Mouse (Mus musculus) ES-E14 (cell line): ENCODE results near the gene Dnajc4. TPM values are rescaled to one million over a fixed set of nuclear protein-coding genes. Genes with fewer than 3 reads are reported as not detected.

Experiments used
- DNase-seq: peaks from one replicate; pipeline ENCODE4 v3.0.0-alpha.2; 2013; ENCODE audit warnings: low read depth, low spot score
- H3K27ac ChIP-seq: 2 replicates; pipeline ENCODE4 v1.5.1; 2012; ENCODE audit warnings: low read depth, mild to moderate bottlenecking, low read length, moderate library complexity, mixed read lengths; ENCODE audit not compliant: poor library complexity, insufficient read depth, severe bottlenecking
- H3K36me3 ChIP-seq: 2 replicates; pipeline ENCODE4 v1.6.1; 2012; ENCODE audit warnings: mild to moderate bottlenecking, low read length, moderate library complexity, mixed read lengths; ENCODE audit not compliant: control insufficient read depth, poor library complexity, insufficient read depth, severe bottlenecking
- H3K4me1 ChIP-seq, 2 experiments: fragments of 150-350 bp in 1 of 2; sonication (generic) in 1 of 2; 2 replicates each; pipeline ENCODE4 v1.6.1; 2012; ENCODE audit warnings: low read length in 2 of 2, mild to moderate bottlenecking in 1 of 2, mixed read lengths in 1 of 2; ENCODE audit not compliant: control insufficient read depth in 2 of 2, insufficient read depth in 2 of 2, poor library complexity in 1 of 2
- H3K4me3 ChIP-seq, 2 experiments: fragments of 150-350 bp in 1 of 2; sonication (generic) in 1 of 2; 2 replicates each; pipeline ENCODE4 v1.5.1; 2012; ENCODE audit warnings: low read length in 2 of 2, low read depth in 1 of 2, mild to moderate bottlenecking in 1 of 2, mixed read lengths in 1 of 2; ENCODE audit not compliant: insufficient read depth in 1 of 2, poor library complexity in 1 of 2, severe bottlenecking in 1 of 2
- H3K9ac ChIP-seq: 2 replicates; pipeline ENCODE4 v1.6.1; 2012; ENCODE audit warnings: low read depth, mild to moderate bottlenecking, low read length, mixed read lengths; ENCODE audit not compliant: poor library complexity, insufficient read depth, severe bottlenecking
- H3K9me3 ChIP-seq: fragments of 150-350 bp; sonication (generic); 2 replicates; pipeline ENCODE4 v1.6.1; 2012; ENCODE audit warnings: low read depth, mild to moderate bottlenecking, low read length; ENCODE audit not compliant: control insufficient read depth, insufficient read depth
- CHD2 ChIP-seq: IDR thresholded peaks from 2 replicates; pipeline ENCODE4 v1.6.1; 2014; ENCODE audit warnings: mild to moderate bottlenecking, low read depth, low read length, inconsistent platforms
- HCFC1 ChIP-seq: IDR thresholded peaks from 2 replicates; pipeline ENCODE4 v1.6.1; 2012; ENCODE audit warnings: low read length, inconsistent platforms, borderline replicate concordance; ENCODE audit not compliant: insufficient read depth
- MAFK ChIP-seq: IDR thresholded peaks from 2 replicates; pipeline ENCODE4 v1.6.1; 2014; ENCODE audit warnings: mild to moderate bottlenecking, low read depth, low read length, inconsistent platforms; ENCODE audit not compliant: insufficient read depth
- ZC3H11A ChIP-seq: IDR thresholded peaks from 2 replicates; pipeline ENCODE4 v1.6.1; 2012; ENCODE audit warnings: low read depth, mild to moderate bottlenecking, inconsistent platforms, low read length, borderline replicate concordance
- ZNF384 ChIP-seq: IDR thresholded peaks from 2 replicates; pipeline ENCODE4 v1.6.1; 2012; ENCODE audit warnings: low read depth, low read length, inconsistent platforms
- in situ Hi-C, 2 experiments: fragments of 600-800 bp; cut with MboI; formaldehyde crosslinking; loops; one replicate each; pipeline ENCODE4 v1.15.1; 2025; ENCODE audit warnings: low sequenced_read_pairs in 2 of 2, inconsistent platforms in 1 of 2; ENCODE audit not compliant: unreplicated experiment in 2 of 2
- total RNA-seq: library from RNA; depleted of rRNA; stranded (reverse); fragments of 300-350 nt; gene quantifications from 2 replicates; pipeline ENCODE4 v1.2.3, GENCODE M21; 2012

Dnajc4 gene
- total RNA-seq, 1 experiment: 14.0 TPM

DNA sequence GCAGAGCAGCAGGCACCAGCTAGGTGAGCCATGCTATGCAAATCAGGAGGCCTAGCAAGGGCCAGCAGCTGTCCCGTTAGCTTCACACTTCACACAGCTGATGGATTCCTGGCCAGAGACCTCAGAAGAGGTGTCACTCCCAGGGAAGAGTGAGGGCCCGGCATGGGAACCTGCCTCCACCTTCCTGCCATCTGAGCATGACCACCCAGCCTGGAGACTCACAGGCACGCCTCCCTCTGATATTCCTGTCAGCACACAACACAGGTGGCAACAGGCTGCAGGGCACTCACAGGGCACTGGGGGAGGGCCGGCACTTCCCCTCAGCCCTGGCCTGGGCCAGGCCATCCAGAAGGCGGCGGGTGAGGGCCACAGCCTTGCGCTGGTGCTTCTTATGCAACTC is 36.9 kb downstream of the Dnajc4 start:
- in situ Hi-C loops: no loop called here
- Histone ChIP-seq H3K36me3 (peaks cover 60% of the 10 kb centered on the region), H3K9me3 (no peaks in the 10 kb centered on the region), H3K27ac (no peak overlapping the region), H3K9ac (no peak overlapping the region), H3K4me1 (peaks cover 0 to 12% of the 10 kb centered on the region in 2 experiments; a peak in 2 of 4 replicates), H3K4me3 (no peak overlapping the region)
- no peak for TF ChIP-seq CHD2
- no peak for TF ChIP-seq MAFK
- DNase-seq: no peak

- no peak overlapping the region for H3K4me3 ChIP-seq
- in situ Hi-C loops: no loop called here
- H3K9ac ChIP-seq: no peak overlapping the region
- peaks cover 0 to 17% of the 10 kb centered on the region in 2 experiments; a peak in 2 of 4 replicates for H3K4me1 ChIP-seq
- peaks cover 47% of the 10 kb centered on the region for H3K36me3 ChIP-seq
- no peak for DNase-seq
- TF ChIP-seq CHD2 (no peak), ZC3H11A (no peak), MAFK (no peak), HCFC1 (no peak), ZNF384 (no peak)
- no peak overlapping the region for H3K27ac ChIP-seq
- H3K9me3 ChIP-seq: no peaks in the 10 kb centered on the region
Measured at GRCm38 (mm10) chr19:6954046-6954445, 38.3 kb downstream of the Dnajc4 start.

- H3K9ac ChIP-seq: peak overlapping the region; percentile 82; the same call in 1 of the 2 replicates
- H3K36me3 ChIP-seq: peaks cover 34% of the 10 kb centered on the region
- peak overlapping the region; percentile 91; the same call in 1 of the 2 replicates for H3K27ac ChIP-seq
- in situ Hi-C loops: no loop called here
- TF ChIP-seq HCFC1 (no peak), MAFK (no peak), ZNF384 (no peak), CHD2 (no peak), ZC3H11A (no peak)
- no peaks in the 10 kb centered on the region for H3K9me3 ChIP-seq
- peaks cover 0 to 23% of the 10 kb centered on the region in 2 experiments; a peak in 3 of 4 replicates for H3K4me1 ChIP-seq
- DNase-seq: no peak
- peak overlapping the region; percentile 80; a peak in 3 of 4 replicates for H3K4me3 ChIP-seq
Measured at GRCm38 (mm10) chr19:6952712-6953037, 39.7 kb downstream of the Dnajc4 start.

GRCm38 (mm10) chr19:6951994-6952711 is 40.2 kb downstream of the Dnajc4 start:
- peak overlapping the region; percentile 80 for H3K4me3 ChIP-seq
- H3K27ac ChIP-seq: peak overlapping the region; percentile 91
- in situ Hi-C loops: no loop called here
- peak overlapping the region; percentile 82 for H3K9ac ChIP-seq
- TF ChIP-seq CHD2 (no peak), HCFC1 (no peak), ZNF384 (no peak)
- no peaks in the 10 kb centered on the region for H3K9me3 ChIP-seq
- DNase-seq: no peak
- peaks cover 0 to 24% of the 10 kb centered on the region in 2 experiments; a peak in 3 of 4 replicates for H3K4me1 ChIP-seq
- H3K36me3 ChIP-seq: peaks cover 29% of the 10 kb centered on the region
